Mouse (Mus musculus) MEL (cell line): Measurements from ENCODE around the gene Atrnl1.

ENCODE experiments used
- CTCF ChIP-seq, 3 experiments: IDR thresholded peaks in 2 of 3; conservative IDR thresholded peaks in 1 of 3; 2 replicates each; pipeline ENCODE4 v1.5.1; 2011 to 2012; ENCODE audit warnings: low read length in 3 of 3, low read depth in 2 of 3, mild to moderate bottlenecking in 2 of 3, improper control_type of control experiment in 1 of 3, inconsistent platforms in 1 of 3, mixed read lengths in 1 of 3, moderate library complexity in 1 of 3; ENCODE audit not compliant: control insufficient read depth in 1 of 3, insufficient read depth in 1 of 3, poor library complexity in 1 of 3, severe bottlenecking in 1 of 3
- POLR2A ChIP-seq, 2 experiments: IDR thresholded peaks; 2 replicates each; pipeline ENCODE4 v1.6.1; 2011 to 2012; ENCODE audit warnings: low read length in 2 of 2, mild to moderate bottlenecking in 2 of 2, control low read depth in 1 of 2, improper control_type of control experiment in 1 of 2, low read depth in 1 of 2, moderate library complexity in 1 of 2; ENCODE audit not compliant: control insufficient read depth in 1 of 2, insufficient read depth in 1 of 2, poor library complexity in 1 of 2
- TBP ChIP-seq: IDR thresholded peaks from 2 replicates; pipeline ENCODE4 v1.8.0; 2011; ENCODE audit warnings: low read depth, low read length, improper control_type of control experiment

- TF ChIP-seq CTCF (IDR thresholded peaks at IDR 0.05 in 2 of 3, conservative IDR thresholded peaks at IDR 0.05 in 1 of 3; ENCODE audit: control insufficient read depth in 1 of 3, insufficient read depth in 1 of 3, low read depth in 2 of 3, low read length in 3 of 3, poor library complexity in 1 of 3, severe bottlenecking in 1 of 3) (no peak), POLR2A (IDR thresholded peaks at IDR 0.05; ENCODE audit: control insufficient read depth in 1 of 2, insufficient read depth in 1 of 2, low read depth in 1 of 2, low read length in 2 of 2, poor library complexity in 1 of 2) (no peak), TBP (no peak)
Observed at GRCm38 (mm10) chr19:58017468-58017867, 406.6 kb downstream of the Atrnl1 start.
